Mouse (Mus musculus) midbrain, postnatal 0 days (tissue): ENCODE results near the gene Tusc1. TPM values are rescaled to one million over a fixed set of nuclear protein-coding genes. Genes with fewer than 3 reads are reported as not detected.
A peak's percentile ranks its signal among the peaks of the same experiment; 100 is the strongest.

Experiments used
- ATAC-seq: fragments of 200-750 bp; cut with Nextera tagmentation; 2 replicates; pipeline ENCODE4 v1.8.0; 2017; ENCODE audit warnings: moderate number of reproducible peaks, mild to moderate bottlenecking, moderate TSS enrichment, moderate library complexity; ENCODE audit not compliant: low FRiP score
- DNase-seq: peaks from one replicate; pipeline ENCODE4 v3.0.0-alpha.2; 2015; ENCODE audit warnings: low spot score
- H3K27ac ChIP-seq: fragments of 300-500 bp; sonication (generic); 2 replicates; pipeline ENCODE4 v1.5.1; 2014; ENCODE audit warnings: low read depth, mild to moderate bottlenecking, low read length, mixed read lengths
- H3K27me3 ChIP-seq: fragments of 300-500 bp; sonication (generic); 2 replicates; pipeline ENCODE4 v1.6.1; 2014; ENCODE audit warnings: low read length, control low read depth, mixed read lengths; ENCODE audit not compliant: insufficient read depth
- H3K36me3 ChIP-seq: fragments of 300-500 bp; sonication (generic); 2 replicates; pipeline ENCODE4 v1.6.1; 2014; ENCODE audit warnings: low read length, control low read depth, mixed read lengths; ENCODE audit not compliant: insufficient read depth
- H3K4me1 ChIP-seq: fragments of 300-500 bp; sonication (generic); 2 replicates; pipeline ENCODE4 v1.6.1; 2014; ENCODE audit warnings: mild to moderate bottlenecking, control low read depth, antibody characterized with exemption, low read length, mixed read lengths; ENCODE audit not compliant: insufficient read depth
- H3K4me2 ChIP-seq: fragments of 300-500 bp; sonication (generic); 2 replicates; pipeline ENCODE4 v1.6.1; 2014; ENCODE audit warnings: low read depth, mild to moderate bottlenecking, low read length, mixed read lengths; ENCODE audit not compliant: poor library complexity, severe bottlenecking
- H3K4me3 ChIP-seq: fragments of 300-500 bp; sonication (generic); 2 replicates; pipeline ENCODE4 v1.5.1; 2014; ENCODE audit warnings: low read depth, mild to moderate bottlenecking, low read length, moderate library complexity
- H3K9ac ChIP-seq: fragments of 300-500 bp; sonication (generic); replicated peaks from 2 replicates; pipeline ENCODE4 v1.6.1; 2014; ENCODE audit warnings: mild to moderate bottlenecking, low read length, moderate library complexity, mixed read lengths; ENCODE audit not compliant: poor library complexity, severe bottlenecking
- H3K9me3 ChIP-seq: fragments of 300-500 bp; sonication (generic); 2 replicates; pipeline ENCODE4 v1.6.1; 2016; ENCODE audit warnings: low read length, control low read depth
- CTCF ChIP-seq: IDR thresholded peaks from 2 replicates; pipeline ENCODE4 v1.5.1; 2016; ENCODE audit warnings: antibody characterized with exemption, mild to moderate bottlenecking
- WGBS: fragments of 180-500 bp; shearing (Covaris S2); extraction: QIAGEN DNeasy Blood & Tissue Kit; methylation state at CpG from one replicate; pipeline ENCODE4 v1.1.7; 2014; 5-methylcytosine and 5-hydroxymethylcytosine counted together
- polyA plus RNA-seq: library from polyadenylated mRNA; unstranded; fragments of >200 nt; fragmentation: Nextera tagmentation; extraction: Ambion mirVana; gene quantifications from 2 replicates; pipeline ENCODE4 v1.2.1, GENCODE M21; 2015
- total RNA-seq: library from RNA; depleted of rRNA; stranded (reverse); fragments of >200 nt; gene quantifications from 2 replicates; pipeline ENCODE4 v1.2.3, GENCODE M21; 2014

Gene Tusc1
- total and polyA plus RNA-seq, 2 experiments from 2014 or later, result 18.5 to 19.8 TPM

DNA sequence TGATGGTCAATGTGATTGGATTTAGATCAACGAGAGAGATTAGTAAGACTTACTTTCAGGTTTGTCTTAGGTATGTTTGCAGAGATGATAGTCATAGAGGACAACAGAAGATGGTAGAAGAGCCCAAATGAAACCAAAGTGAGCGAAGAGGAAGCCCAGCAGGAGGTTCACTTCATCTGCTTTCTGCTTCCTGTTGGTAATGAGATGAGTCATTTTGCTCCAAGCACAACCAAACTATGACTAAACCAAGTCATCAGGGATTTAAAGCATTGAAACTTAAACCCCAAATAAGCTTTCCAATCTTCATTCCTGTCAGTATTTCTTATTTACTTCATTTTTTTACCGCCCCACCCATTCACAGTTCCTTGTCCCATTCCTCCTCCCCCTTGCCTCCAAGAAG is 27.8 kb downstream of the Tusc1 start:
- 91% methylated on average over 3 of the region's 3 CpGs for WGBS
- Histone ChIP-seq H3K9ac (no peak overlapping the region), H3K4me1 (no peaks in the 10 kb centered on the region), H3K4me3 (no peak overlapping the region), H3K4me2 (no peak overlapping the region), H3K36me3 (no peaks in the 10 kb centered on the region), H3K27me3 (no peaks in the 10 kb centered on the region), H3K27ac (no peak overlapping the region), H3K9me3 (no peaks in the 10 kb centered on the region)
- DNase-seq, result no peak
- no peak for TF ChIP-seq CTCF
- no peak for ATAC-seq

DNA sequence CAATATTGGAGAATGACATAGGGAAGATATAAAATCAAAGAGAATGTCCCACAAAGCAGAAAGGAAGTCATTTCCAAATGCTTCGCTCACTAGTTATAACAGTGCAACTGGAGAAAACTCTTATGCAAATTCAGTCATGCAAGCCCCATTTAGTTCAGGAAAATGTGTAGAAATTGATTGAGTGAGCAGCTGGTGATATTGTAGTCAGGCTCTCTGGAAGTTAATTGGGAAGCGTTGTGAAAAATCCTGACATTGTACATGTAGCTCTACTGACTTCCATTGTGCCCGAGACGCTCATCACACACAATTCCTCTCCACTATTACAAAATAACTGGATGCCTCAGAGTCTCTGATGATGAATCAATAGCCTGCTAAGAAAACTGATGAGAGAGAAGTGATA is 49.2 kb downstream of the Tusc1 start:
- Histone ChIP-seq H3K9me3 (no peaks in the 10 kb centered on the region), H3K4me1 (no peaks in the 10 kb centered on the region), H3K9ac (no peak overlapping the region), H3K4me3 (no peak overlapping the region), H3K27me3 (no peaks in the 10 kb centered on the region), H3K4me2 (no peak overlapping the region), H3K27ac (no peak overlapping the region), H3K36me3 (no peaks in the 10 kb centered on the region)
- 89% methylated on average over 4 of the region's 4 CpGs for WGBS
- peak; percentile 2 for DNase-seq
- no peak for ATAC-seq
- TF ChIP-seq CTCF, result no peak
